15 mouse cellular contexts compared by ENCODE assay signal in the genomic region with DNA sequence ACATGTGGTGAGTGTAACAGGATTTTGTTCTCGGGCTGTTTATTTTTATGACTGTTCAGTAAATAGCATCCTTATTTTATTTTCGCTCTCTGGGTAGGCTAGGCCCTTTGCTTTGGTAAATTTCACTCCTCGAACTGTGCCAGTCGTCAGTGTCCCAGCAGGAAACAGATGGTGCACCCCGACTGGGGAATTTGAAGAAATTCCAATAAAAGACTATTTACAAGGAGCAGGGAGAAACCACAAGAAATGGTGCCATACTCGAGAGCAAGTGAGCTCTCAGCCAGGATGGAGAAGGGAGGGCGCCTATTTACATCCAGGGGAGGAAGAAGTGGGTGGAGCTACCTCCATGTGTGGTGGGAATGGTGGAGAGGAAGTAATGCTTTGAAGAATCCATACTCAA.
DNase-seq lines count a peak whose midpoint lies in the region; ATAC-seq and TF ChIP-seq lines count a peak whose summit lies in the region.
"Had no signal": no experiment of that assay in that cellular context is flagged by ENCODE, and none has a peak within 500 bp of the region (broad histone marks: within the 10 kb centered on the region; RNA-seq: fewer than 3 reads in every experiment).

No protein-coding gene starts in this region.

- no peaks in the 10 kb centered on the region for H3K4me1 ChIP-seq in hindbrain, postnatal 0 days (ENCODE audit: insufficient read depth, low read length)
- no peaks in the 10 kb centered on the region for H3K4me1 ChIP-seq in hindbrain, embryonic 10.5 days (replicated peaks)
- no peaks in the 10 kb centered on the region for H3K4me1 ChIP-seq in neural tube, embryonic 14.5 days (ENCODE audit: control insufficient read depth, insufficient read depth, low read length)
- no peaks in the 10 kb centered on the region for H3K4me1 ChIP-seq in neural tube, embryonic 15.5 days
- peaks cover 5% of the 10 kb centered on the region; the same call in 1 of the 2 replicates for H3K4me1 ChIP-seq in limb, embryonic 13.5 days
- H3K4me1 ChIP-seq: kidney, embryonic 15.5 days; lung, embryonic 15.5 days had no signal

- H3K4me3 ChIP-seq in hindbrain, postnatal 0 days (ENCODE audit: low read length), result no peak overlapping the region
- no peak overlapping the region for H3K4me3 ChIP-seq in hindbrain, embryonic 10.5 days
- H3K4me3 ChIP-seq in neural tube, embryonic 14.5 days (ENCODE audit: low read depth, low read length), result no peak overlapping the region
- no peak overlapping the region for H3K4me3 ChIP-seq in neural tube, embryonic 15.5 days (replicated peaks)
- no peak overlapping the region for H3K4me3 ChIP-seq in limb, embryonic 13.5 days
- H3K4me3 ChIP-seq: kidney, embryonic 15.5 days; lung, embryonic 15.5 days had no signal

- H3K9ac ChIP-seq in hindbrain, postnatal 0 days (replicated peaks; ENCODE audit: low read length), result no peak overlapping the region
- no peak overlapping the region for H3K9ac ChIP-seq in neural tube, embryonic 14.5 days (replicated peaks; ENCODE audit: low read depth, low read length)
- no peak overlapping the region for H3K9ac ChIP-seq in neural tube, embryonic 15.5 days (replicated peaks)
- H3K9ac ChIP-seq in limb, embryonic 13.5 days, result no peak overlapping the region
- H3K9ac ChIP-seq: kidney, embryonic 15.5 days; lung, embryonic 15.5 days had no signal

- 0 out of 2 replicates have a peak, but pooled peaks cover 4% of the 10 kb centered on the region for H3K9me3 ChIP-seq in hindbrain, postnatal 0 days (ENCODE audit: low read length)
- peaks cover 9% of the 10 kb centered on the region for H3K9me3 ChIP-seq in hindbrain, embryonic 10.5 days
- no peaks in the 10 kb centered on the region for H3K9me3 ChIP-seq in neural tube, embryonic 14.5 days (ENCODE audit: control insufficient read depth, low read length)
- H3K9me3 ChIP-seq in neural tube, embryonic 15.5 days (replicated peaks), result no peaks in the 10 kb centered on the region
- H3K9me3 ChIP-seq in limb, embryonic 13.5 days, result peaks cover 4% of the 10 kb centered on the region; the same call in 1 of the 2 replicates
- H3K9me3 ChIP-seq: kidney, embryonic 15.5 days; lung, embryonic 15.5 days had no signal

- 43% methylated on average over 7 of the region's 7 CpGs for WGBS in hindbrain, postnatal 0 days
- 78% methylated on average over 7 of the region's 7 CpGs for WGBS in hindbrain, embryonic 10.5 days
- 45% methylated on average over 7 of the region's 7 CpGs for WGBS in neural tube, embryonic 14.5 days
- WGBS in neural tube, embryonic 15.5 days, result 49% methylated on average over 7 of the region's 7 CpGs
- 31% methylated on average over 7 of the region's 7 CpGs for WGBS in limb, embryonic 13.5 days

- H3K27ac ChIP-seq in hindbrain, postnatal 0 days, result no peak overlapping the region
- H3K27ac ChIP-seq in hindbrain, embryonic 10.5 days, result no peak overlapping the region
- no peak overlapping the region for H3K27ac ChIP-seq in neural tube, embryonic 14.5 days (ENCODE audit: low read depth, low read length)
- H3K27ac ChIP-seq in neural tube, embryonic 15.5 days (replicated peaks), result no peak overlapping the region
- no peak overlapping the region for H3K27ac ChIP-seq in limb, embryonic 13.5 days
- H3K27ac ChIP-seq: kidney, embryonic 15.5 days; lung, embryonic 15.5 days had no signal

- H3K27me3 ChIP-seq in hindbrain, postnatal 0 days (ENCODE audit: insufficient read depth, low read length), result no peaks in the 10 kb centered on the region
- H3K27me3 ChIP-seq in hindbrain, embryonic 10.5 days (ENCODE audit: insufficient read depth, poor library complexity, severe bottlenecking), result no peaks in the 10 kb centered on the region
- H3K27me3 ChIP-seq in neural tube, embryonic 14.5 days (ENCODE audit: control insufficient read depth, insufficient read depth, low read length), result no peaks in the 10 kb centered on the region
- no peaks in the 10 kb centered on the region for H3K27me3 ChIP-seq in neural tube, embryonic 15.5 days (replicated peaks)
- H3K27me3 ChIP-seq in limb, embryonic 13.5 days, result peaks cover 8% of the 10 kb centered on the region; the same call in 1 of the 2 replicates
- H3K27me3 ChIP-seq: kidney, embryonic 15.5 days; lung, embryonic 15.5 days had no signal

- peak; percentile 10 for DNase-seq in hindbrain, postnatal 0 days (ENCODE audit: low spot score)
- no peak for DNase-seq in hindbrain, embryonic 10.5 days (ENCODE audit: low spot score)
- peak; percentile 93 for DNase-seq in cerebellum, adult 9-10 months
- DNase-seq in c-Kit-positive CD71-positive TER-119-positive erythroid progenitor cells, embryonic 14.5 days (ENCODE audit: low spot score), result no peak
- no peak for DNase-seq in urinary bladder, postnatal 25 days (ENCODE audit: low spot score)
- DNase-seq: embryo, embryonic 11 days; heart, adult 18-20 months; right cerebral cortex, postnatal 25 days; thymus, adult 18-20 months had no signal

- ATAC-seq in hindbrain, postnatal 0 days, result no peak
- peak; percentile 60; the same call in 1 of the 2 replicates for ATAC-seq in neural tube, embryonic 14.5 days (ENCODE audit: low read depth)
- ATAC-seq in neural tube, embryonic 15.5 days (ENCODE audit: low FRiP score), result no peak
- peak; percentile 44; the same call in 1 of the 2 replicates for ATAC-seq in limb, embryonic 13.5 days (ENCODE audit: low FRiP score, low read depth)

- H3K4me2 ChIP-seq in hindbrain, postnatal 0 days (ENCODE audit: low read depth, low read length), result no peak overlapping the region
- H3K4me2 ChIP-seq in neural tube, embryonic 14.5 days (ENCODE audit: low read depth, low read length), result no peak overlapping the region
- H3K4me2 ChIP-seq in neural tube, embryonic 15.5 days, result no peak overlapping the region
- H3K4me2 ChIP-seq in limb, embryonic 13.5 days (replicated peaks), result no peak overlapping the region
- H3K4me2 ChIP-seq: kidney, embryonic 15.5 days; liver, embryonic 11.5 days; lung, embryonic 15.5 days had no signal

- H3K36me3 ChIP-seq in hindbrain, postnatal 0 days (ENCODE audit: insufficient read depth, low read length), result no peaks in the 10 kb centered on the region
- H3K36me3 ChIP-seq in hindbrain, embryonic 10.5 days, result no peaks in the 10 kb centered on the region
- no peaks in the 10 kb centered on the region for H3K36me3 ChIP-seq in neural tube, embryonic 14.5 days (ENCODE audit: control insufficient read depth, insufficient read depth, low read length)
- no peaks in the 10 kb centered on the region for H3K36me3 ChIP-seq in neural tube, embryonic 15.5 days
- H3K36me3 ChIP-seq in limb, embryonic 13.5 days, result no peaks in the 10 kb centered on the region
- H3K36me3 ChIP-seq: kidney, embryonic 15.5 days; lung, embryonic 15.5 days had no signal

- no peak for TF ChIP-seq CTCF in hindbrain, postnatal 0 days (IDR thresholded peaks at IDR 0.05; ENCODE audit: low read depth)

Comparison
In these comparisons a context has a peak if more than half of its experiments do, and no peak if none do; other contexts are left out.
1. ATAC-seq: peak in neural tube, embryonic 14.5 days (single experiment) and limb, embryonic 13.5 days (single experiment); none in hindbrain, postnatal 0 days (single experiment) and neural tube, embryonic 15.5 days (single experiment).
2. DNase-seq: peak in hindbrain, postnatal 0 days (single experiment) and cerebellum, adult 9-10 months (single experiment); none in hindbrain, embryonic 10.5 days (single experiment), c-Kit-positive CD71-positive TER-119-positive erythroid progenitor cells, embryonic 14.5 days (single experiment) and urinary bladder, postnatal 25 days (single experiment).